Mouse (Mus musculus) heart, adult 2 months (tissue): ENCODE data around the gene Celf5.

Experiments
- CTCF ChIP-seq: fragments of 200-600 bp; IDR thresholded peaks from 2 replicates; pipeline ENCODE4 v1.8.1; 2022; ENCODE audit warnings: antibody characterized with exemption, mild to moderate bottlenecking, moderate library complexity
- POLR2A ChIP-seq: fragments of 200-500 bp; IDR thresholded peaks from 2 replicates; pipeline ENCODE4 v1.6.1; 2011; ENCODE audit warnings: mild to moderate bottlenecking, low read depth, low read length, control low read depth; ENCODE audit not compliant: insufficient read depth

DNA sequence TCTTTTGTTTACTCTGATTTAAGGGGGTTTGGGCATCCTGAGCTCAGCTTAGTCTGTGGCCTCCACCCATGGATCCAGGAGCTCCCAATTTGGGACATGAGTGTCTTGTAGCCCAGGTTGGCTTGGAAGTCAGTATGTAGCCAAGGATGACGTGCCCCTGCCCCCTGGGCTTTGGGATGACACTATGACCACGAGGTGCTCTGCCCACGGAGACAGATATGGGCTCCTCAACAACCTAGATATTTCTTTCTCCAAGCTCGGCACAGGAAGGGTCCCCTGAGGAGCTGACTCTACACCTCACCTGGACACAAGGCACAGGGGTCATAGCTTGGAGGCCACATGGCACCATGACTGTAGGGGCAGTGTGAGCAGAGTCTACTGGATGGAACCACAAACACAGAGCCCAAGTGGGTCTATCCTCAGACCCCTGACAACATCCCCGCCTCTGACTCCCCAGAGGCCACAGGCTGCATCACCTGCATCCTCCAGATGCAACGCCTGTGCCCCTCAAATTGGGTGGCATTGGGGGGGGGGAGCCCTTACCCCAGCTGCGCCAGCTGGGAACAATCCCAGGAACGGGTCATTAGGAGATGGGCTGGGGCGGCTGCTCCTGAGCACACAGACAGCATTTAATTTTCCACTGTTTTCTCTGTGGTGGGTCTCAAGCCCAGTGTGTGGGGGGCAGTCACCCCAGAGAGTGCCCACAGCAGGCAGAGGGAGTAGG, 31.7 kb downstream of the Celf5 start:
- TF ChIP-seq CTCF: no peak
- TF ChIP-seq POLR2A: no peak
